In genomic region chr13:70871049-70871448, GRCm38 (mm10) we compare ENCODE assay signal across 22 mouse cellular contexts. TPM values are rescaled to one million over a fixed set of nuclear protein-coding genes. Genes with fewer than 3 reads are reported as not detected.
DNase-seq lines count a peak whose midpoint lies in the region; ATAC-seq and TF ChIP-seq lines count a peak whose summit lies in the region.
"Had no signal": no experiment of that assay in that cellular context is flagged by ENCODE, and none has a peak within 500 bp of the region (broad histone marks: within the 10 kb centered on the region; RNA-seq: fewer than 3 reads in every experiment).

No protein-coding gene starts in this region.

- H3K4me1 ChIP-seq in hindbrain, postnatal 0 days (ENCODE audit: insufficient read depth, low read length): no peaks in the 10 kb centered on the region
- H3K4me1 ChIP-seq in hindbrain, embryonic 11.5 days (replicated peaks; ENCODE audit: control insufficient read depth, insufficient read depth, low read length): no peaks in the 10 kb centered on the region
- H3K4me1 ChIP-seq in embryonic facial prominence, embryonic 14.5 days (ENCODE audit: control insufficient read depth, insufficient read depth, low read length): 0 out of 2 replicates have a peak, but pooled peaks cover 3% of the 10 kb centered on the region
- H3K4me1 ChIP-seq: embryonic facial prominence, embryonic 15.5 days had no signal

- H3K27me3 ChIP-seq in hindbrain, postnatal 0 days (ENCODE audit: insufficient read depth, low read length): no peaks in the 10 kb centered on the region
- H3K27me3 ChIP-seq in hindbrain, embryonic 11.5 days (ENCODE audit: control insufficient read depth, insufficient read depth, low read length): no peaks in the 10 kb centered on the region
- no peaks in the 10 kb centered on the region for H3K27me3 ChIP-seq in embryonic facial prominence, embryonic 14.5 days (replicated peaks; ENCODE audit: control insufficient read depth, insufficient read depth, low read length)
- H3K27me3 ChIP-seq: embryonic facial prominence, embryonic 15.5 days; limb, embryonic 13.5 days; liver, embryonic 15.5 days had no signal

- no peak for ATAC-seq in hindbrain, postnatal 0 days
- no peak for ATAC-seq in hindbrain, embryonic 11.5 days (ENCODE audit: low FRiP score)
- peak; percentile 33; the same call in 1 of the 2 replicates for ATAC-seq in embryonic facial prominence, embryonic 14.5 days (ENCODE audit: low read depth)
- ATAC-seq: inflammation-experienced regulatory T-cells, adult 6 months had no signal

- H3K4me3 ChIP-seq in hindbrain, postnatal 0 days (ENCODE audit: low read length): no peak overlapping the region
- no peak overlapping the region for H3K4me3 ChIP-seq in hindbrain, embryonic 11.5 days (ENCODE audit: low read depth, low read length)
- H3K4me3 ChIP-seq in embryonic facial prominence, embryonic 14.5 days (ENCODE audit: low read depth, low read length): no peak overlapping the region
- H3K4me3 ChIP-seq: embryonic facial prominence, embryonic 15.5 days; gastrocnemius, adult 2 months; left cerebral cortex, adult 2 months; limb, embryonic 13.5 days; liver, embryonic 15.5 days had no signal

- intact Hi-C loops in left cerebral cortex, postnatal 4 days (cut with DNase I): no loop called here

- H3K27ac ChIP-seq in hindbrain, postnatal 0 days: no peak overlapping the region
- no peak overlapping the region for H3K27ac ChIP-seq in hindbrain, embryonic 11.5 days (ENCODE audit: low read depth, low read length)
- no peak overlapping the region for H3K27ac ChIP-seq in embryonic facial prominence, embryonic 14.5 days (replicated peaks; ENCODE audit: low read depth, low read length)
- H3K27ac ChIP-seq: embryonic facial prominence, embryonic 15.5 days; gastrocnemius, adult 2 months; left cerebral cortex, adult 2 months; limb, embryonic 13.5 days; liver, embryonic 15.5 days had no signal

- no peaks in the 10 kb centered on the region for H3K36me3 ChIP-seq in hindbrain, postnatal 0 days (ENCODE audit: insufficient read depth, low read length)
- no peaks in the 10 kb centered on the region for H3K36me3 ChIP-seq in hindbrain, embryonic 11.5 days (ENCODE audit: control insufficient read depth, insufficient read depth, low read length)
- H3K36me3 ChIP-seq in embryonic facial prominence, embryonic 14.5 days (ENCODE audit: control insufficient read depth, insufficient read depth, low read length): no peaks in the 10 kb centered on the region
- H3K36me3 ChIP-seq: embryonic facial prominence, embryonic 15.5 days; limb, embryonic 13.5 days; liver, embryonic 15.5 days had no signal

- H3K9me3 ChIP-seq in hindbrain, postnatal 0 days (ENCODE audit: low read length): no peaks in the 10 kb centered on the region
- H3K9me3 ChIP-seq in hindbrain, embryonic 11.5 days (ENCODE audit: control insufficient read depth, low read length): no peaks in the 10 kb centered on the region
- no peaks in the 10 kb centered on the region for H3K9me3 ChIP-seq in embryonic facial prominence, embryonic 14.5 days (ENCODE audit: control insufficient read depth, low read length)
- H3K9me3 ChIP-seq: embryonic facial prominence, embryonic 15.5 days; limb, embryonic 13.5 days; liver, embryonic 15.5 days had no signal

- H3K4me2 ChIP-seq in hindbrain, postnatal 0 days (ENCODE audit: low read depth, low read length): no peak overlapping the region
- H3K4me2 ChIP-seq in hindbrain, embryonic 11.5 days (replicated peaks; ENCODE audit: low read depth, low read length): no peak overlapping the region
- H3K4me2 ChIP-seq in embryonic facial prominence, embryonic 14.5 days (ENCODE audit: low read depth, low read length): no peak overlapping the region
- H3K4me2 ChIP-seq: embryonic facial prominence, embryonic 15.5 days; limb, embryonic 13.5 days; liver, embryonic 15.5 days had no signal

- no peak overlapping the region for H3K9ac ChIP-seq in hindbrain, postnatal 0 days (replicated peaks; ENCODE audit: low read length)
- no peak overlapping the region for H3K9ac ChIP-seq in hindbrain, embryonic 11.5 days (ENCODE audit: low read depth, low read length)
- H3K9ac ChIP-seq in embryonic facial prominence, embryonic 14.5 days (ENCODE audit: low read depth, low read length): no peak overlapping the region
- H3K9ac ChIP-seq: embryonic facial prominence, embryonic 15.5 days; limb, embryonic 13.5 days; liver, embryonic 15.5 days had no signal

- DNase-seq in hindbrain, postnatal 0 days (ENCODE audit: low spot score): peak; percentile 31
- no peak for DNase-seq in hindbrain, embryonic 11.5 days (ENCODE audit: low spot score)
- peak; percentile 23 for DNase-seq in left cerebral cortex, postnatal 4 days
- no peak for DNase-seq in left cerebral cortex, adult 8-10 months (ENCODE audit: low spot score in 2 of 2)
- peak; percentile 19 for DNase-seq in 3T3-L1 (ENCODE audit: low read depth, low spot score)
- peak; percentile 79 for DNase-seq in embryonic facial prominence, embryonic 14.5 days (ENCODE audit: low spot score)
- DNase-seq in heart, adult 11 months: no peak
- no peak for DNase-seq in adrenal gland, postnatal 10 days
- DNase-seq: adrenal gland, postnatal 36 days; cerebellum, adult 8-10 months; gastrocnemius, adult 2 months; heart, adult 18-20 months; heart, postnatal 4 days; lung, postnatal 10 days had no signal

- 40% methylated on average over 3 of the region's 3 CpGs for WGBS in hindbrain, postnatal 0 days
- 84% methylated on average over 3 of the region's 3 CpGs for WGBS in hindbrain, embryonic 11.5 days
- WGBS in embryonic facial prominence, embryonic 14.5 days: 53% methylated on average over 3 of the region's 3 CpGs

- no peak for TF ChIP-seq CTCF in hindbrain, postnatal 0 days (IDR thresholded peaks at IDR 0.05; ENCODE audit: low read depth)

RNA-seq across cellular contexts. Expression of gene Adamts16, which starts 29.4 kb away (rescaled TPM):
- 4.5 and 4.7 TPM in 2 replicates for total RNA-seq in hindbrain, postnatal 0 days (2014; rRNA removed)
- 2.4 and 2.9 TPM in 2 replicates for polyA plus RNA-seq in hindbrain, postnatal 0 days (2015; fragmentation: Nextera tagmentation; extraction: Ambion mirVana)
- polyA plus RNA-seq in hindbrain, embryonic 11.5 days (2014; fragmentation: Nextera tagmentation; extraction: Ambion mirVana): 1.1 TPM in 2 replicates
- total RNA-seq in left cerebral cortex, postnatal 4 days (2021): 1 to 10 TPM; 5.2 TPM
- 1 to 10 TPM; 4.4 to 6.9 (median 4.6) TPM for total RNA-seq in left cerebral cortex, adult 8-10 months (2022)
- polyA plus RNA-seq in embryonic facial prominence, embryonic 14.5 days (2014; fragmentation: Nextera tagmentation; extraction: Ambion mirVana): 1.9 and 2.5 TPM in 2 replicates
- 1 to 10 TPM; 1.4 to 2.2 TPM for total RNA-seq in adrenal gland, postnatal 10 days (2021)
- total RNA-seq: common myeloid progenitor, adult 5-6 weeks; heart, adult 18-20 months; megakaryocyte-erythroid progenitor cell, adult 5-6 weeks had no signal
- polyA plus RNA-seq: C2C12; inflammation-experienced regulatory T-cells, adult 6 months had no signal

Comparison
In these comparisons a context has a peak if more than half of its experiments do, and no peak if none do; other contexts are left out.
1. DNase-seq: peak in hindbrain, postnatal 0 days (single experiment), left cerebral cortex, postnatal 4 days (single experiment), 3T3-L1 (single experiment) and embryonic facial prominence, embryonic 14.5 days (single experiment); none in hindbrain, embryonic 11.5 days (single experiment), left cerebral cortex, adult 8-10 months (0 of 2), heart, adult 11 months (single experiment) and adrenal gland, postnatal 10 days (single experiment).